Mouse (Mus musculus) heart, postnatal 14 days (tissue): ENCODE data around the gene Hbb-bt. TPM values are rescaled to one million over a fixed set of nuclear protein-coding genes. Genes with fewer than 3 reads are reported as not detected.
"Not testable (repeated sequence)": the region's sequence is repeated elsewhere in the genome, so short reads cannot be mapped to it uniquely, and the experiment has no call there.

Experiments
- DNase-seq, 2 experiments: peaks; one replicate each; pipeline ENCODE4 v3.0.0; 2021 to 2022
- intact Hi-C: fragments of 180-260 bp; cut with DNase I; formaldehyde crosslinking; loops from one replicate; pipeline ENCODE4 v1.15.1; 2025
- long read RNA-seq, 2 experiments: library from polyadenylated mRNA; stranded (forward); transcript quantifications; one replicate each; pipeline ENCODE4 v2.0.0; 2021
- total RNA-seq, 2 experiments: library from RNA; stranded (reverse); gene quantifications; 2 replicates each; pipeline ENCODE4 v1.2.3; 2021

Gene Hbb-bt
- 1,000 to 10,000 TPM; 2,822 to 3,799 TPM for total RNA-seq
- long read RNA-seq, experiment 1, transcript Hbb-bt-201 (3 exons, 703 nt) = major isoform, 670 of 688 reads
- long read RNA-seq, experiment 1, partial matches to known transcripts = 13 of 688 reads
- long read RNA-seq, experiment 1, other reads (novel, unspliced or antisense) = 5 of 688 reads
- long read RNA-seq, experiment 2, transcript Hbb-bt-201 (3 exons, 703 nt) = major isoform, 607 of 629 reads
- long read RNA-seq, experiment 2, partial matches to known transcripts = 8 of 629 reads
- long read RNA-seq, experiment 2, other reads (novel, unspliced or antisense) = 14 of 629 reads

GRCm38 (mm10) chr7:103813766-103814165 is at the start of gene Hbb-bt:
Gene Hbb-bt, minus strand, starts transcription at chr7:103813996.
- intact Hi-C loops = no loop called here
- no peak for DNase-seq

DNA sequence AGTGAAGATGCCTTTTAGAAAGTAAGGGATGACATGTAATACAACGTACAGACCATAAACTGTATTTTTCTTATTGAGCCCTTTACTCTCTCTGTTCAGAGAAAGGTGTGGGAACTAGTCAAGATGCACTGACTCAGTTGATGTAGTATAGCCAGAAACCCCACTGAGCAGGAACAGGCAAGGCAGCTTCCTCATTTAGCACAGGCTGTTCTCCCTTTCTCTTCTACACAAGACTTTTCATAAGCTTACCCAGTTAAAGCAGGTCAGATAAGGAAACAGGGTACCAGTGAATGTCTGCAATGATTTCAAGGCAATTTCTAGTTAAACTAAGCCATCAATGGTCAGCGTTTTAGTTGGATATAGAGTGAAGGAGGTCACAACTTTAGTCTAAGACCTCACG is 47.7 kb upstream of the Hbb-bt start:
- DNase-seq = no peak
- intact Hi-C loops = no loop called here

GRCm38 (mm10) chr7:103860855-103861254 is 47.1 kb upstream of the Hbb-bt start:
- peak; percentile 29 to 48 for DNase-seq
- intact Hi-C loops = no loop called here

- DNase-seq = no peak
- intact Hi-C loops = no loop called here
Measured at GRCm38 (mm10) chr7:103859076-103859475, 45.3 kb upstream of the Hbb-bt start.

DNA sequence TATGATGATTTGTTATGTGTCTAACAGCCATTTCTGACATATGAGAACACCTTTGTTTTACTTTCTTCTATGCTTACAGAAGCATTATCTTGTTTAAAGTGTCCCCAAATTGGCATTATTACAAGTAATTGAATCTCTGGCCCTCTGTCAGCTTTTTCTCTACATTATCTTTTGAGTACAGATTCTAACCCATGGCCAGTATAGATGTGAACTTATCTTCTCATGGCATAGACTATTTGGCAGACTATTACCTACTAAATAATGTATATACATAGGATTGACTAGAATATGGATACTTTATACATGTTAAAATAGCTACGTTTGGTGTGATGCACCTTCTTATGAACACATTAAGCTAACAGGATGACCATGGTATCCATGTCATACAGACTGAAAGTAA is 40.9 kb upstream of the Hbb-bt start:
- intact Hi-C loops = no loop called here
- no peak for DNase-seq

GRCm38 (mm10) chr7:103853090-103853489 is 39.3 kb upstream of the Hbb-bt start, which contains the start of gene Hbb-y:
Gene Hbb-y, minus strand, starts transcription at chr7:103853216.
- intact Hi-C loops = no loop called here
- DNase-seq = no peak

GRCm38 (mm10) chr7:103844525-103845325 is 30.9 kb upstream of the Hbb-bt start:
- intact Hi-C loops = no loop called here
- no peak for DNase-seq

DNA sequence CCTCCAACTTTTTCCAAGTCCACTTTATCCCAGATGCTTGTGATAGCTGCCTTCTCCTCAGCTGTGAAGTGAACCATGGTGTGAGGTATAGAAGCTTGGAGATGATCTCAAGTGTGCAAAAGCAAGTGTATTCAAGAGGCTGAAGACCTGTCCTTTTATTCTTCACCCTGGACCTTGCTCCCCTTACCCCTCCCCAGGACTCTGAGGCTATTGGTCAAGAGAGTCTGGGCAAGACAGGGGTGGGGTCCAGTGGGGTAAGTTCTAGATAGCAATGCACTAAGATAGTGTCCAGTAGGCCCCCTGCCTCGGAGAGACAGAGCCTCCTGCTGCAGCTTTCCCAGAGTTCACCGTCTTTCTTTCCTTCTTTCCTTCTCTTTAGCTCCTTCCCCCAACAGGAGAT is 29.2 kb upstream of the Hbb-bt start, which contains the start of gene Hbb-bh1:
Gene Hbb-bh1 (minus strand): TSS at position 131 of the 400 bp plus-strand sequence.
- intact Hi-C loops = no loop called here
- no peak for DNase-seq

DNA sequence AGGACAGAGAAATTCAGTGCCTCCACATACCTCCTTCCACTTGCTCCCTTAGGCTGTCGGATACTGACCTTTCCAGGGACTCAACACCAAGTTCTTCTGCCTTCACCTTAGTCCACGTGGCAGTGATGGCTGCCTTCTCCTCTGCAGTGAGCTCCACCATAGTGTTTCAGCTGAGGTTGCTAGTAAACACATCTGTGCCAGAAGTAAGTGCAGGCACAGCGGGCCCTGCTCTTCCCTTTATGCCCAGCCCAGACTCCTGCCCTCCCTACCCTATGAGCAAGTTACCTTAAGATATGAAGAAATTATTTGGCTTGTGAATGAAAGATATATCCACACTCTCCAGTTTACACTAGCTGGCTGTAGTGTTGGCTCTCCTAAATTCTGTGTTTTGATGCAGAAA is 26.5 kb upstream of the Hbb-bt start, which contains the start of gene Hbb-bh2:
Gene Hbb-bh2 (minus strand): TSS at position 253 of the 400 bp plus-strand sequence.
- intact Hi-C loops = no loop called here
- no peak for DNase-seq

DNA sequence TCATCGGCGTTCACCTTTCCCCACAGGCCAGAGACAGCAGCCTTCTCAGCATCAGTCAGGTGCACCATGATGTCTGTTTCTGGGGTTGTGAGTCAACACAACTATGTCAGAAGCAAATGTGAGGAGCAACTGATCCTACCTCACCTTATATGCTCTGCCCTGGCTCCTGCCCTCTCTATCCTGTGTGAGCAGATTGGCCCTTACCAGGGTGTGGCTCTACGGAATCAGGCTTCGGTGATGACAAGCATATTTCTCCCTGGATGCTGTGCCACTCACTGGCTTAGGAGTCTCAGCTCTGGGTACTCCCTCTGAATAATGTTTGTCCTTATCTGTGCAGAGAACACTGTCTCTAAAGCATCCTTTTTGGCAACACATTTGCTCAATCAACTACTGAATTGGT is 14.0 kb upstream of the Hbb-bt start, which contains the start of gene Hbb-bs:
Gene Hbb-bs (minus strand): TSS at position 289 of the 400 bp plus-strand sequence.
- DNase-seq = no peak
- intact Hi-C loops = no loop called here

- DNase-seq, intact Hi-C loops: not testable (repeated sequence)
Measured at GRCm38 (mm10) chr7:103827139-103827538, 13.3 kb upstream of the Hbb-bt start.

DNA sequence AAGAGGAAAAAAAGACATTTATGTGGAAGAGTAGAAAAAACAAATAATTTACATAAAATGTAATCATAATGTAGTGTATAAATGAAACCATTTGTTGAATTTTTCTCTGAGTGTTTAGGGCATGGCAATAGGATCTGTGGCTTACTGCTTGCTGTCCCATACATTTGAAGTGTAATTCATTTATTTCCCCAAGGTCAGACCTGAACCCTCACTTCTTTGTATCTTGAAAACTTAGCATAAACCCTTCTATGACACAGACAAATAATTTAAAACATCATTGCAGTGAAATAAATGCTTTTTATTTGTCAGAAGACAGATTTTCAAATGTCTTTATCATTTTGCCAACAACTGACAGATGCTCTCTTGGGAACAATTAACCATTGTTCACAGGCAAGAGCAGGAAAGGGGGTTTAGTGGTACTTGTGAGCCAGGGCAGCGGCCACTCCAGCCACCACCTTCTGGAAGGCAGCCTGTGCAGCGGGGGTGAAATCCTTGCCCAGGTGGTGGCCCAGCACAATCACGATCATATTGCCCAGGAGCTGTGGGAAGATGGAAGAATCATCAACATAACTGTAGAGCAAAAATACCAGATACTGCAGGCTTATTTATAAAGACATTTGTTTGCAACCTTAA is 12.6 kb upstream of the Hbb-bt start:
- no peak for DNase-seq
- intact Hi-C loops = no loop called here

GRCm38 (mm10) chr7:103825536-103826254 is 11.9 kb upstream of the Hbb-bt start:
- DNase-seq = no peak
- intact Hi-C loops = no loop called here

- DNase-seq = no peak
- intact Hi-C loops = no loop called here
Measured at GRCm38 (mm10) chr7:103824597-103824996, 10.8 kb upstream of the Hbb-bt start.

DNA sequence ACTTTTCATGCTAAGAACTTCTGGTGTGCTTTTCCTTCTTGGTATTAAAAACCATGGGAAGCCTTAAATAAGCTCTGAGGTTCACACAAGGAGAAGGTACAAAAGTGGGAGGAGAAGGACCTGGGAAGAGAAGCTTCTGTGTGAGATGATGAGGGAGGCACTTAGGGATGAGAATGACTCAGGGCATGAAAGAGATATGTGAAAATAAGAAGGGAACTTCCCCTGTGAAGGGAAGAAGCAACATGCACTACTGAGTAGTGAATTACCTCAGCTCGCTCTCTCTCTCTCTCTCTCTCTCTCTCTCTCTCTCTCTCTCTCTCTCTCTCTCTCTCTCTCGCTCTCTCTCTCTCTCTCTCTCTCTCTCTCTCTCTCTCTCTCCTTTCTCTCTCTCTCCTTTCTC is 1.3 kb upstream of the Hbb-bt start:
- intact Hi-C loops, DNase-seq: not testable (repeated sequence)

DNA sequence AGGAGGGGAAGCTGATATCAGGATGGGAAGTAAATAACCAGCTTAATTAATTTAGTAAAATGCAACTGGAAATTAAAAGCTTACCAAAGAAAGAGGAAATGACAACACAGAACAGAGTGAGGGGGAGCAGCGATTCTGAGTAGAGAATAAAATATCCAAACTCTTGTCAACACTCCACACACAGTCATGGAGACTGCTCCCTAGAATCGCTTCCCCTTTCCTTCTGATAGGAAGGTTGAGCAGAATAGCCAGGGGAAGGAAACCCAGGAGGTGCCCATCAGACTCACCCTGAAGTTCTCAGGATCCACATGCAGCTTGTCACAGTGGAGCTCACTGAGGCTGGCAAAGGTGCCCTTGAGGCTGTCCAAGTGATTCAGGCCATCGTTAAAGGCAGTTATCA is 644 bp downstream of the Hbb-bt start:
- intact Hi-C loops, DNase-seq: not testable (repeated sequence)

DNA sequence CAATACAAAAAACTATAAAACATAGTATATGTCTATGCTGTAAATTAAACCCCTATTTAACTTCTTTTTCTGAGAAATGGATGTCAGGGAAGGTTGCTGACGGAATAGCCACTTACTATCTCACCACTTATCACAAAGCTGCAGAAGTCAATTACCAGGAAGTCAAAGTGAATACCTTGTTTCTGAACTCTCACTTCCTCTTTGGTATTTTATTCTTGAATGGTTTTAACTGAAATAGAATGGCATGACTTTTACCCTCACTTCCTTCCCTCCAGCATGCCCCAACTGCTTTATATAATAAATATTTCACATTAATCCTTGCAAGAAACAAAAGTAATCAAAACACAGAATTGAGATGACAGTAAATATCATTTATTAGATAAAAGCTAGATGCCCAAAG is 1.6 kb downstream of the Hbb-bt start:
- intact Hi-C loops = no loop called here

GRCm38 (mm10) chr7:103811223-103811845 is 2.5 kb downstream of the Hbb-bt start:
- no peak for DNase-seq
- intact Hi-C loops = no loop called here

More for the DNA sequence above, 1.6 kb downstream of the Hbb-bt start:
- no peak for DNase-seq

DNA sequence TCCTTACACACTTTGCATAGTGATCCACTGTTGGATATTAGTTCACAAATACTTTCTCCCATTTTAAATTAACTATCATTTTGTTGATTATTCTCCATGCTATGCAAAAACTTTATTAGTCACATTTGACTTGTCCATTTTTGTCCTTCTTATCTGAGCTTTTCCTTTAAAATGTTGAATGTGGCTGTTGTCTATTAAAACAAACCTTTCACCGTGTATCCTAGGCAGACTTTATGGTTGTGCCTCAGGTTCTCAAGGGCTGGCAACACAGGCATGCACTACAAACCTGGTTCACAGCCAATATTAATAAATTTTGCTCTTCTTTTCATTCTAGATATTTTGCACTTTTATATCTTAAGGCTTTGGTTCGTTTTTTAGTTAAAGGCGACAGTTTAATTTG is 3.0 kb downstream of the Hbb-bt start:
- intact Hi-C loops = no loop called here
- no peak for DNase-seq

- no peak for DNase-seq
- intact Hi-C loops = no loop called here
Measured at GRCm38 (mm10) chr7:103810296-103810695, 3.5 kb downstream of the Hbb-bt start.
